Mouse (Mus musculus) cortical plate, adult 2 months (tissue): Measurements from ENCODE around the gene Sptbn4. TPM values are rescaled to one million over a fixed set of nuclear protein-coding genes. Genes with fewer than 3 reads are reported as not detected.

ENCODE experiments used
- H3K27ac ChIP-seq: fragments of 200-500 bp; 2 replicates; pipeline ENCODE4 v1.5.1; 2012; ENCODE audit warnings: low read length, control low read depth, inconsistent platforms; ENCODE audit not compliant: insufficient read depth
- H3K4me1 ChIP-seq: fragments of 200-500 bp; 2 replicates; pipeline ENCODE4 v1.6.1; 2011; ENCODE audit warnings: low read length; ENCODE audit not compliant: control insufficient read depth, insufficient read depth
- H3K4me3 ChIP-seq: fragments of 200-500 bp; 2 replicates; pipeline ENCODE4 v1.5.1; 2011; ENCODE audit warnings: mild to moderate bottlenecking, low read length, control low read depth; ENCODE audit not compliant: insufficient read depth
- CTCF ChIP-seq: fragments of 200-500 bp; IDR thresholded peaks from 2 replicates; pipeline ENCODE4 v1.5.1; 2011; ENCODE audit warnings: mild to moderate bottlenecking, control low read depth, low read length; ENCODE audit not compliant: insufficient read depth; ENCODE audit errors: extremely low read depth
- POLR2A ChIP-seq: fragments of 200-500 bp; IDR thresholded peaks from 2 replicates; pipeline ENCODE4 v1.6.1; 2011; ENCODE audit warnings: mild to moderate bottlenecking, low read length, control low read depth; ENCODE audit not compliant: insufficient read depth; ENCODE audit errors: extremely low read depth
- polyA plus RNA-seq: library from polyadenylated mRNA; depleted of rRNA; stranded (reverse); fragments of >200 nt; gene quantifications from 2 replicates; pipeline ENCODE4 v1.2.3, GENCODE M21; 2012

Gene Sptbn4
- polyA plus RNA-seq, 1 experiment = 149 TPM

DNA sequence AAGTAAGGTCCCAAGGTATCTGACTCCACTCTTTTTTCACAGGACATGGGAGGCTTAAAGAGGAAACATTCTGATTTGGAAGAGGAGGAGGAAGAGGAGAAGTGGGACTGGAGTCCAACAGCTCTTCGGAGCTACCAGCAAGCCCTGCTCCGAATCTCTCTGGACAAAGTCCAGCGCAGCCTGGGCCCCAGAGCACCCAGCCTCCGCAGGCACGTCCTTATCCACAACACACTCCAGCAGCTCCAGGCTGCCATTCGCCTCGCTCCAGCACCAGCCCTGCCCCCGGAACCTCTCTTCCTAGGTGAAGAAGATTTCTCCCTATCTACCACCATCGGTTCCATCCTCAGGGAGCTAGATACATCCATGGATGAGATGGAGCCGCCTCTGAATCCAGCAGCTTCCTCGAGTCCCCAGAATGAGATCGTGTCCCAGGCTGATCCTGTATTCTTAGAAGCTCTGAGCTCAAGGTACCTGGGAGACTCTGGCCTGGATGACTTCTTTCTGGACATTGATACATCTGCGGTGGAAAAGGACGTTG, 28.7 kb upstream of the Sptbn4 start:
- Histone ChIP-seq H3K4me3 (no peak overlapping the region), H3K4me1 (no peaks in the 10 kb centered on the region), H3K27ac (no peak overlapping the region)
- TF ChIP-seq CTCF = no peak
- no peak for TF ChIP-seq POLR2A

GRCm38 (mm10) chr7:27475596-27475995, 28.1 kb upstream of the Sptbn4 start:
- no peak overlapping the region for H3K27ac ChIP-seq
- no peak overlapping the region for H3K4me3 ChIP-seq
- TF ChIP-seq CTCF (no peak), POLR2A (no peak)
- no peaks in the 10 kb centered on the region for H3K4me1 ChIP-seq

GRCm38 (mm10) chr7:27474490-27474954, 27.0 kb upstream of the Sptbn4 start:
- Histone ChIP-seq H3K27ac (no peak overlapping the region), H3K4me3 (peak overlapping the region; percentile 60), H3K4me1 (no peaks in the 10 kb centered on the region)
- TF ChIP-seq POLR2A = 0 out of 2 replicates have a peak, but pooled peaks have one; percentile 4
- TF ChIP-seq CTCF = peak; percentile 61

DNA sequence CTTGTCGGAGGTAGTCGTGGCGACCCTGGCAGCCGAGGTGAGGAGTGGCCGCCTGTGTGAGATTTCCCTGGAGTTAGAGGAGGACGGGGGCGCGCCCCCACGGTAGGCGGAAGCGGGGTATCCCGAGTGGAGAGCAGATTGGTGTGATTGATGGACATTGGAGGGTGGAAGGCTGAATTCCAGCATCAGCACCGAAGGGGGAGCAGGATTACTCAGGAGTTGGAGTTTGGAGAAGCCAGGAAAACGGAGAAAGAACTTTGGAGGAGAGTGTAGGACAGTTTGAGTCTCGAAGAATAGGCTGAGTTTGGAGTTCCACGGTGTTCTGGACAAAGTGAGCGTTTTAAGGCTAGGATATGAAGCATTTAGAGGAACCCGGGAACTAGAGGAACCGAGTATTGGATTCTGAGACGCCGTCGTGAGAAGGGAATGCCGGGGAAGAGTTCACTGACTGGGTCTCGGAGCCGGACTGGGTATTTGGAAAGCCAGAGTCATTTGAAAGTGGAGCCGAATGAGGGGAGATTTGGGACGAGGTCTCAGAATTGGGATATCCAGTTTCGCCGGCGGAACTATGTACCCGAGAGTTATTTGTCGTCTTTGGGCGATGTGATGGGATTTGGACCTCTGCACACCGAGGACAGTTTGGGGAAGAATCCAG, 26.5 kb upstream of the Sptbn4 start:
- TF ChIP-seq POLR2A = no peak
- no peak for TF ChIP-seq CTCF
- peak overlapping the region; percentile 63 for H3K27ac ChIP-seq
- H3K4me3 ChIP-seq = peak overlapping the region; percentile 60
- H3K4me1 ChIP-seq = no peaks in the 10 kb centered on the region

DNA sequence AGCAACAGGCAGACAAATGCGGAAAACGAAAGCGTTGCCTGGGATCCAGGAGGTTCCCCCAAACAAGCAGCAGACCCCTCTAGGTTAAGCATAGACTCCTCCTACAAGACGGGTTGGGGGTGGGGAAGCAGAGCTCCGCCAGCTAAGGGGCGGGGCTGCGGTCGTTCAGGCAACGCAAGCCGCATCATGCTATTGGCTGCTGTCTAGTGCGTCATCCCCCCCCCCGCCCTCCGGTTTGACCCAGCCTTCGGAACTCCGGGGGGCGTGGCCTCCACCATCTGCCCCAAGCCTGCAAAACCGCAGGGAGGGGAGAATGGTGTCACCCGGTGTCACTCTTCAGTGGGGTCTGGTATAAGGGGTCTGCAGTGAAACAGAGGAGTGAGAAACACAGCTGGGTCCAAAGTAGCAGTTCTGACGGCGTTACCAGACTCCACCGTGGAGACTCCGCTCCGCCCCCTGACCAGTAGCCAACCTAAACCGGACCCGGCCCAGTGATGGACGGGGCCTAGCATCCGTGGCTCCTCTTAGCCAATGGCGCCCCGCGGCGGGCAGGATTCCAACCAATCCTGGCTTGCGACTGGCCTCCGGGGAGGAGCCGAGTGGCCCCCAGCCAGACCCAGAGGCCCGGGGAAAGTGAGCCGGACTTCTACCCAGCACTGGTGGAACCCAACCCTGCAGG, 25.8 kb upstream of the Sptbn4 start, which contains the start of gene Sertad3:
Gene Sertad3 (plus strand): TSS at position 613 of the 679 bp plus-strand sequence.
- Histone ChIP-seq H3K4me3 (peak within 1 kb of the TSS; percentile 60), H3K4me1 (no peaks in the 10 kb centered on the region), H3K27ac (peak within 1 kb of the TSS; percentile 63)
- TF ChIP-seq CTCF = no peak
- TF ChIP-seq POLR2A = peak; percentile 47; the same call in 1 of the 2 replicates

- Histone ChIP-seq H3K4me1 (no peaks in the 10 kb centered on the region), H3K4me3 (peak overlapping the region; percentile 60; the same call in 1 of the 2 replicates), H3K27ac (0 out of 2 replicates have a peak overlapping the region, but pooled peaks have one; percentile 14)
- TF ChIP-seq CTCF (no peak), POLR2A (no peak)
Measured at GRCm38 (mm10) chr7:27472596-27472995, 25.1 kb upstream of the Sptbn4 start.

- TF ChIP-seq CTCF (no peak), POLR2A (no peak)
- Histone ChIP-seq H3K4me3 (no peak overlapping the region), H3K4me1 (no peaks in the 10 kb centered on the region), H3K27ac (no peak overlapping the region)
Measured at GRCm38 (mm10) chr7:27471390-27472120, 24.1 kb upstream of the Sptbn4 start.

DNA sequence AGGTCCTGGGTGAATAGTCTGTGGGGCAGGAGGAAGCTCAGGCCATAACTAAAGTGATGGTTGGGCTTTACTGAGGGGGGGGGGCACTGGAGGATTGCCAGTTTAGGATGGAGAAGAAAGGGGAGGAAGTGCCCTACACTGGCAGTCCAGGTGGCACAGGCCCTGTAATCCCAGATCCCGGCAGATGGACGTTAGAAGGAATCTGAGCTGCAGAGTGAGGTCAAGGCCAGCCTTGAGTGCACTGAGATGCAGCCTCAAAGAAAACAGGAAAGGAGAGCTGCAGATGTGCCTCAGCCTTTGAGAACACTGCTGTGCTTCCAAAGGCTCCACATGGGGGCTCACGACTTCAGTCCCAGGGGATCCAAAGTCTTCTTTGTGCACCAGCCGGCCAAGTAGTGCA, 20.2 kb upstream of the Sptbn4 start:
- H3K4me3 ChIP-seq = no peak overlapping the region
- no peaks in the 10 kb centered on the region for H3K4me1 ChIP-seq
- TF ChIP-seq CTCF (no peak), POLR2A (no peak)
- H3K27ac ChIP-seq = no peak overlapping the region

- no peak overlapping the region for H3K4me3 ChIP-seq
- TF ChIP-seq CTCF (no peak), POLR2A (no peak)
- H3K27ac ChIP-seq = no peak overlapping the region
- no peaks in the 10 kb centered on the region for H3K4me1 ChIP-seq
Measured at GRCm38 (mm10) chr7:27460477-27460876, 13.0 kb upstream of the Sptbn4 start.

DNA sequence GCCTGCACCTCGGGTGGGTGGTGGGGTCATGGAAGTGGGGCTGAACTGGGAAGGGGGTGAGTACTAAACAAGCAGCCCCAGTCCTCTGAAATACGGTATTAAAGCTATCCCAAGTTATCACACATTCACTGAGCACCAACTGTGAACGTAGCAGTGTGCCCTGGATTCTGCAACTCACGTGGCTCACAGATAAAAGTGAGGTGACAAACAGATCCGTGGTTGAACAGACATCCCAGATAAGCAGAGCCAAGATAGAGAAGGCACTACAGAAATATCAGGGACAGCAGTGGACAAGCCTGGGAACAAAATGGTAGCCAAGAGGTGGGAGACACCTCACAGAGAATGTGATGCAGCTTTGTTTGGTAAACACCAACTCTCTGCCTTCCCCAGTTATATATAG, 12.2 kb upstream of the Sptbn4 start:
- TF ChIP-seq POLR2A (no peak), CTCF (no peak)
- H3K4me1 ChIP-seq = no peaks in the 10 kb centered on the region
- H3K27ac ChIP-seq = no peak overlapping the region
- H3K4me3 ChIP-seq = no peak overlapping the region
